Mouse (Mus musculus): ENCODE measurements at regions not wholly inside any gene's neighbourhood (a gene's known extent, or its start where the extent isn't known, plus 50 kb on each side); places are given as distances from the start of the nearest gene placed in this dataset.

DNA sequence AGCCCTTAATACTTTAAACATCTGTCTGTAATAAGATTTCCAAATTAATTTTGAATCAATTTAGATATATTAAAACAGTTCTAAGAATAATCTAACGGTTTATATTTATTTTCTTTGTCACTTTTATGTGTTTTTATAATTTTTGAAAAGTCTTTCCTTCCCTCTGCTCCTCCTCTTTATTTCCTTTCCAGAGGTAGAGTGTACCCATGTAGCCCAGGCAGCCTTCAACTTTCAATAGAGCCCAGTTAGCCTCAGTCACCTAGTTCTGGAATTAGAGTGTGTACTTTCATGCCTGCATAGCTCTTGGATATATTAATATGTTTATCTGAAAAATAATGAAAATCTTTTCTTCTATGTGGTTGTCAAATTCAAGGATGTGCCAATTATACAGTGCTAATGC lies 235.5 kb downstream of the Dmac1 start:
- Histone ChIP-seq H3K79me2 (replicated peaks; ENCODE audit: control insufficient read depth, insufficient read depth, low read length) (no peaks in the 10 kb centered on the region), H3K9ac (ENCODE audit: low read depth, low read length) (no peak overlapping the region), H3K27ac (no peak overlapping the region), H3K36me3 (ENCODE audit: control insufficient read depth, insufficient read depth, low read length) (no peaks in the 10 kb centered on the region), H3K27me3 (ENCODE audit: control insufficient read depth, insufficient read depth, low read length) (no peaks in the 10 kb centered on the region), H3K4me3 (no peak overlapping the region), H3K4me1 (ENCODE audit: control insufficient read depth, insufficient read depth, low read length) (no peaks in the 10 kb centered on the region)
- intact Hi-C loops (cut with DNase I) = no loop called here
- WGBS = 59% methylated on average over 1 of the region's 1 CpGs
- DNase-seq = no peak
- TF ChIP-seq POLR2A (IDR thresholded peaks at IDR 0.05; ENCODE audit: insufficient read depth, low read depth, low read length) (no peak), CTCF (IDR thresholded peaks at IDR 0.05) (no peak), EP300 (IDR thresholded peaks at IDR 0.05; ENCODE audit: insufficient read depth, low read depth, low read length) (no peak)

DNA sequence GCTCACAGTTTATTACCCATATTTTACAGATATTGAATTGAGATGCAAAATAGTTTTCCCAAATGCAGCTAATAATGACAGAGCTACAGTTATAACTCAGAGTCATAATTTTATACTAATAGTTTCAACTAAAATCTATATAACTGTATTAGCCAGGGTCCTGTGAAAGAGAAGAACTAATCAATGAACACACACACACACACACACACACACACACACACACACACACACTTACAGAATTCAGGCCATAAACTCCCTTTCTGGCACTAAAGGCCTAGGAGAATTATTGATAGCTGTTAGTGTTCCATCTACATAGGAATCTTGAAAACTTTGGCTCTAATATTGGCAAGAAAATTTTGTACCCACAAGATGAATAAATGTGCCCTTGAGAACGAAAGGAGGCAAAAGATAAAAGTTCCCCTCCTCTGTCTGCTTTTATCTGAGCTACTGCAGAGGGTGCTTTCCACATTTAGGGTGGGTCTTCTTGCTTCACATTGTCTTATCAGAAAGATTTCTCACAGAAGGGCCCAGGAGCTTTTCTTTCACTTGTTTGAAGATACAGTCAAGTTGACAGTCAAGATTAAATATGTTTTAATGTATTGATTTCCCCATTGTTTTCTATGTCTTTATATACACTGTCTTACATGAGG lies 236.1 kb downstream of the Dmac1 start:
- no peak for DNase-seq
- no peak overlapping the region for H3K4me3 ChIP-seq
- 29% methylated on average over 1 of the region's 1 CpGs for WGBS

More for the DNA sequence above, 236.1 kb downstream of the Dmac1 start:
- Histone ChIP-seq H3K9ac (ENCODE audit: low read depth, low read length) (no peak overlapping the region), H3K27ac (no peak overlapping the region), H3K4me1 (ENCODE audit: control insufficient read depth, insufficient read depth, low read length) (no peaks in the 10 kb centered on the region), H3K79me2 (replicated peaks; ENCODE audit: control insufficient read depth, insufficient read depth, low read length) (no peaks in the 10 kb centered on the region), H3K27me3 (ENCODE audit: control insufficient read depth, insufficient read depth, low read length) (no peaks in the 10 kb centered on the region), H3K36me3 (ENCODE audit: control insufficient read depth, insufficient read depth, low read length) (no peaks in the 10 kb centered on the region)
- TF ChIP-seq CTCF (IDR thresholded peaks at IDR 0.05) = no peak
- no peak for TF ChIP-seq EP300 (IDR thresholded peaks at IDR 0.05; ENCODE audit: insufficient read depth, low read depth, low read length)
- no peak for TF ChIP-seq POLR2A (IDR thresholded peaks at IDR 0.05; ENCODE audit: insufficient read depth, low read depth, low read length)
- intact Hi-C loops (cut with DNase I) = no loop called here
